Mouse (Mus musculus) liver, embryonic 14.5 days (tissue): ENCODE measurements around the gene D630023F18Rik. TPM values are rescaled to one million over a fixed set of nuclear protein-coding genes. Genes with fewer than 3 reads are reported as not detected.

ENCODE experiments used
- ATAC-seq: fragments of 200-750 bp; cut with Nextera tagmentation; 2 replicates; pipeline ENCODE4 v1.8.0; 2017; ENCODE audit warnings: moderate number of reproducible peaks, mild to moderate bottlenecking, moderate library complexity; ENCODE audit not compliant: insufficient read depth
- DNase-seq, 3 experiments: peaks; one replicate each; pipeline ENCODE4 v3.0.0-alpha.2; 2012 to 2013; ENCODE audit warnings: low read depth in 3 of 3, low spot score in 3 of 3
- H3K27ac ChIP-seq: fragments of 300-500 bp; sonication (generic); 2 replicates; pipeline ENCODE4 v1.5.1; 2014; ENCODE audit warnings: moderate library complexity, mild to moderate bottlenecking, control low read depth, inconsistent platforms
- H3K27me3 ChIP-seq: fragments of 300-500 bp; sonication (generic); 2 replicates; pipeline ENCODE4 v1.6.1; 2014; ENCODE audit warnings: mild to moderate bottlenecking, low read length, moderate library complexity; ENCODE audit not compliant: control insufficient read depth, insufficient read depth
- H3K36me3 ChIP-seq: fragments of 300-500 bp; sonication (generic); replicated peaks from 2 replicates; pipeline ENCODE4 v1.6.1; 2014; ENCODE audit warnings: low read depth; ENCODE audit not compliant: control insufficient read depth, insufficient read depth
- H3K4me1 ChIP-seq, 2 experiments: fragments of 200-500 bp in 1 of 2; fragments of 300-500 bp in 1 of 2; sonication (generic) in 1 of 2; replicated peaks; 2 replicates each; pipeline ENCODE4 v1.6.1; 2012 to 2014; ENCODE audit warnings: antibody characterized with exemption in 1 of 2, inconsistent platforms in 1 of 2, low read length in 1 of 2; ENCODE audit not compliant: control insufficient read depth in 2 of 2, insufficient read depth in 2 of 2
- H3K4me2 ChIP-seq: fragments of 300-500 bp; sonication (generic); 2 replicates; pipeline ENCODE4 v1.6.1; 2014; ENCODE audit warnings: low read depth, mild to moderate bottlenecking, control low read depth, moderate library complexity
- H3K4me3 ChIP-seq, 2 experiments: fragments of 200-500 bp in 1 of 2; fragments of 300-500 bp in 1 of 2; sonication (generic) in 1 of 2; 2 replicates each; pipeline ENCODE4 v1.5.1; 2012 to 2014; ENCODE audit warnings: low read depth in 2 of 2, low read length in 2 of 2, mild to moderate bottlenecking in 2 of 2, control low read depth in 1 of 2, inconsistent platforms in 1 of 2, moderate library complexity in 1 of 2; ENCODE audit not compliant: insufficient read depth in 1 of 2
- H3K9ac ChIP-seq: fragments of 300-500 bp; sonication (generic); replicated peaks from 2 replicates; pipeline ENCODE4 v1.6.1; 2014; ENCODE audit warnings: mild to moderate bottlenecking, control low read depth, moderate library complexity
- H3K9me3 ChIP-seq: fragments of 300-500 bp; sonication (generic); 2 replicates; pipeline ENCODE4 v1.6.1; 2016; ENCODE audit warnings: low read length, mixed read lengths; ENCODE audit not compliant: control insufficient read depth
- CTCF ChIP-seq: IDR thresholded peaks from 2 replicates; pipeline ENCODE4 v1.5.1; 2016; ENCODE audit warnings: antibody characterized with exemption, low read depth, control low read depth
- EP300 ChIP-seq: IDR thresholded peaks from 2 replicates; pipeline ENCODE4 v1.6.1; 2016; ENCODE audit warnings: antibody characterized with exemption, low read depth
- WGBS: fragments of 180-500 bp; shearing (Covaris S2); extraction: QIAGEN DNeasy Blood & Tissue Kit; methylation state at CpG from one replicate; pipeline ENCODE4 v1.1.7; 2014; ENCODE audit not compliant: insufficient replicate concordance; 5-methylcytosine and 5-hydroxymethylcytosine counted together
- polyA plus RNA-seq, 2 experiments: library from polyadenylated mRNA; depleted of rRNA in 1 of 2; stranded (reverse) in 1 of 2; unstranded in 1 of 2; fragments of >200 nt; fragmentation: Nextera tagmentation in 1 of 2; extraction: Ambion mirVana in 1 of 2; gene quantifications; 2 replicates each; pipeline versions ENCODE4 v1.2.1 to v1.2.3; 2012 to 2014

D630023F18Rik gene
- polyA plus RNA-seq, 2 experiments = 0.13 to 0.18 TPM

DNA sequence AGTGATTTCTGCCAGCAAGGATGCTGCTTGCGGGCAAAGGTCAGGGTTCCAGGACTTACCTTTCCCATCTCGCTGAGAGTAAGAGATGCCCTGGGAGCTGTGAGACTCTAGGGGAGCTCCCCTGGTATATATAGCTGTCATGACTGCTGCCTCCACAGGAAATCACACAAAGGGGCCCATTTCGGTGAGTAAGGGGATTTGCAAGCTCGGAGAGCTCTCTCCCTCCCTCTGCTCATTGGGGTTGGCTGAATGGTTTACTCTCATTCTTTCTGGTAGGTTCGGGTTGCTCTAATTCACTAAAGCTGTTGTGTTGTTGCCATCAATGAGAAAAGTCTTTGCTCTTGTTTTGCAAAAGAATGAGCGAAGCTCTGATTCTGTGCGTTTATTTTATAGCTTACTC is 40.8 kb downstream of the D630023F18Rik start, which contains the start of gene Crygb:
Crygb (minus strand) TSS at position 101 of the 400 bp plus-strand sequence.
- Histone ChIP-seq H3K9me3 (no peaks in the 10 kb centered on the region), H3K9ac (no peak within 1 kb of the TSS), H3K36me3 (no peaks in the 10 kb centered on the region), H3K27ac (no peak within 1 kb of the TSS), H3K4me2 (no peak within 1 kb of the TSS), H3K4me1 (no peaks in the 10 kb centered on the region), H3K4me3 (no peak within 1 kb of the TSS), H3K27me3 (no peaks in the 10 kb centered on the region)
- 42% methylated on average over 7 of the region's 7 CpGs for WGBS
- no peak for TF ChIP-seq EP300
- TF ChIP-seq CTCF = no peak
- DNase-seq (no peak), ATAC-seq (no peak)

DNA sequence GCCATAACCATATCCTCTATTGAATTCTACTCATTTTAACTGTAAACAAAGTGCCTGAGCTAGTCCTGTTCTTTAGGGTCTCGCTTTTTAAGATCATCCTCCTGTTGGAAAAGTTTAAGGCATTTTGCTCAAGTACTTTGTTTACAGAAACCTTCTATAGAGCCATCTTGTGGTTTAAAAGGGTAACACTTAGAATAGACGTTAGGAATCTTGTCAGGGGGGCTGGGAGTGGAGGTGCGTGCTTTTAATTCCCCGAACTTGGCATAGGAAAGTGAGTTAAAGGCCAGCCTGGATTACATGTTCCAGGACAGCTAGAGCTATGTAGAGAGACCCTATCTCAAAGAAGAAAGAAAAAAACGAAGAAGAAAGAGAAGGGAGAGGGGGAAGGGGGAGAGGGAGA is 47.4 kb downstream of the D630023F18Rik start:
- H3K36me3 ChIP-seq = no peaks in the 10 kb centered on the region
- WGBS = 21% methylated on average over 5 of the region's 5 CpGs
- no peaks in the 10 kb centered on the region for H3K27me3 ChIP-seq
- no peak overlapping the region for H3K4me2 ChIP-seq
- H3K4me3 ChIP-seq = no peak overlapping the region
- no peaks in the 10 kb centered on the region for H3K9me3 ChIP-seq
- TF ChIP-seq CTCF (no peak), EP300 (no peak)
- DNase-seq (no peak), ATAC-seq (no peak)
- H3K9ac ChIP-seq = no peak overlapping the region
- H3K27ac ChIP-seq = no peak overlapping the region
- H3K4me1 ChIP-seq = no peaks in the 10 kb centered on the region

DNA sequence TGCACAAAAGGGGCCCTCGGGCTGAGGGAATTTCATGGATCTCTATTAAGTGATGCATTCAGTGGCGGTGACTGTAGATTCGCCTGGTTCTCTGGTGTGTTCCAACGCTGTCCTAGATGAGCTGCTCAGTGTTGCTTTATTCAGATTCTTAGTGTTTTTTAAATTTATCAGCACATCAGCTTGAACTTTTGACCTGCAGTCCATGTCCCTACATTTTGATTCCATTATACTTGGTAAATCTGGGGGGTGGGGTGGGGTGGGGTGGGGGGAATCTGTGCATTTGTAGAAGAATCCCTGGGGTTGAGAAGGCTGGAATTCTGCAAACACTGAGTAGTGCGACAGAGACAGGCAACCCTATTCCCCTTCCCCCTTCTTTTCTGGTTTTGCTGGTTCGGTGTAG is 49.4 kb downstream of the D630023F18Rik start, which contains the start of gene Crygc:
Crygc (minus strand) TSS at position 101 of the 400 bp plus-strand sequence.
- Histone ChIP-seq H3K36me3 (no peaks in the 10 kb centered on the region), H3K4me1 (no peaks in the 10 kb centered on the region), H3K4me2 (no peak within 1 kb of the TSS), H3K9ac (no peak within 1 kb of the TSS), H3K27ac (no peak within 1 kb of the TSS), H3K4me3 (no peak within 1 kb of the TSS), H3K9me3 (no peaks in the 10 kb centered on the region), H3K27me3 (no peaks in the 10 kb centered on the region)
- ATAC-seq = no peak
- DNase-seq = no peak
- WGBS = 56% methylated on average over 6 of the region's 6 CpGs
- TF ChIP-seq EP300 (no peak), CTCF (no peak)

DNA sequence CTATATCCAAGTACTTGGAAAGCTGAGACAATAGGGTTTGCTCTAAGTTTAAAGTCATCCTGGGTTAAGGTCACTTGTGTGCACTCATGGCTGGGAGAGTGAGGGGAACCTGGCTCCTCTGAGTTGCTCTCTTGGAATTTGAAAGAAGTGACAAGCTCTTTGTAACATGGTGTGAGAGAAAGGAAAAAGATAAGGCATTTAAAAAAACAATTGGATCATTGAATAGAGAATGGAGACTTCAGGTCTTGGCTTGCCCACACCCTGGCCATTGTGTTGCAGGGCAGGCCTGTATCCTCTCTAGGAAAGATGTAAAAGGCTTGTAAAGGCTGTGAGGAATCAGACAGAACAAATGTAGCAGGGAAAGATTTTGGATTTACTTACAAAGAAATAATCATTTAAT is 55.2 kb downstream of the D630023F18Rik start:
- TF ChIP-seq CTCF (no peak), EP300 (no peak)
- ATAC-seq = no peak
- no peak for DNase-seq
- Histone ChIP-seq H3K36me3 (no peaks in the 10 kb centered on the region), H3K4me3 (no peak overlapping the region), H3K4me2 (no peak overlapping the region), H3K9ac (no peak overlapping the region), H3K27ac (no peak overlapping the region), H3K27me3 (no peaks in the 10 kb centered on the region), H3K4me1 (no peaks in the 10 kb centered on the region), H3K9me3 (no peaks in the 10 kb centered on the region)

DNA sequence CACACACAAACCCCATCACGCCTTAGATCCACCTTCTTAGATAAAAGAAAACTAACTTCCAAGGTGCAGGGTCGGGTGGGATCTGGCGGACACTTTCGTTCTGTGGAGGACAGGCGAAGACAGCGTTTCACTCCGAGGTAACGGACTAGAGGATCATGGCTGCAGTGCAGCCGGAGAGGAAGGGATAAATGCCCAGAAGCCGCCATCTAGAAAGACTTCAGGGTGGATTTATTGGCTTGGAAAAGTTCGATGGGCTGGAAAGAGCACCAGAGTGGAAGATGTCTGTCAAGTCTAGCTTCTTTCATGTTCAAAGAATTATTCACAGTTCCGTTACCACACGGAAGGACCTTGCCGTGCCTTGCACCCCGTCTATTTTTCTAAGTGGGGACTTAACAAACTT is 58.8 kb downstream of the D630023F18Rik start:
- Histone ChIP-seq H3K4me1 (no peaks in the 10 kb centered on the region), H3K27ac (no peak overlapping the region), H3K27me3 (no peaks in the 10 kb centered on the region), H3K36me3 (no peaks in the 10 kb centered on the region), H3K9me3 (no peaks in the 10 kb centered on the region), H3K9ac (no peak overlapping the region), H3K4me3 (no peak overlapping the region), H3K4me2 (no peak overlapping the region)
- no peak for ATAC-seq
- WGBS = 72% methylated on average over 15 of the region's 15 CpGs
- DNase-seq = no peak
- TF ChIP-seq CTCF = no peak
- no peak for TF ChIP-seq EP300
